Mouse (Mus musculus): ENCODE measurements at regions not wholly inside any gene's neighbourhood (a gene's known extent, or its start where the extent isn't known, plus 50 kb on each side); places are given as distances from the start of the nearest gene placed in this dataset.

GRCm38 (mm10) chr8:6729571-6729970 is 1624.4 kb upstream of the Slc10a2 start:
- WGBS = 60% methylated on average over 3 of the region's 3 CpGs
- Histone ChIP-seq H3K27ac (ENCODE audit: low read depth, low read length) (no peak overlapping the region), H3K4me1 (ENCODE audit: insufficient read depth, low read length) (no peaks in the 10 kb centered on the region), H3K36me3 (ENCODE audit: insufficient read depth, low read length) (no peaks in the 10 kb centered on the region), H3K9me3 (ENCODE audit: low read length) (no peaks in the 10 kb centered on the region), H3K27me3 (ENCODE audit: insufficient read depth, low read length) (no peaks in the 10 kb centered on the region), H3K9ac (replicated peaks; ENCODE audit: low read length, poor library complexity, severe bottlenecking) (no peak overlapping the region), H3K4me2 (ENCODE audit: low read depth, low read length, poor library complexity, severe bottlenecking) (no peak overlapping the region), H3K4me3 (ENCODE audit: low read depth, low read length) (no peak overlapping the region)
- DNase-seq (ENCODE audit: low spot score) (no peak), ATAC-seq (ENCODE audit: low FRiP score) (no peak)
- TF ChIP-seq CTCF (IDR thresholded peaks at IDR 0.05) = no peak

- Histone ChIP-seq H3K27ac (ENCODE audit: low read depth, low read length) (no peak overlapping the region), H3K4me2 (ENCODE audit: low read depth, low read length, poor library complexity, severe bottlenecking) (no peak overlapping the region), H3K4me3 (ENCODE audit: low read depth, low read length) (no peak overlapping the region), H3K9ac (replicated peaks; ENCODE audit: low read length, poor library complexity, severe bottlenecking) (no peak overlapping the region), H3K36me3 (ENCODE audit: insufficient read depth, low read length) (no peaks in the 10 kb centered on the region), H3K27me3 (ENCODE audit: insufficient read depth, low read length) (no peaks in the 10 kb centered on the region), H3K9me3 (ENCODE audit: low read length) (no peaks in the 10 kb centered on the region), H3K4me1 (ENCODE audit: insufficient read depth, low read length) (no peaks in the 10 kb centered on the region)
- TF ChIP-seq CTCF (IDR thresholded peaks at IDR 0.05) = no peak
- DNase-seq (ENCODE audit: low spot score) = no peak
- WGBS = 66% methylated on average over 3 of the region's 3 CpGs
- no peak for ATAC-seq (ENCODE audit: low FRiP score)
Observed at GRCm38 (mm10) chr8:6708886-6709449, 1603.8 kb upstream of the Slc10a2 start.

GRCm38 (mm10) chr8:6688595-6688994 is 1583.4 kb upstream of the Slc10a2 start:
- no peak for TF ChIP-seq CTCF (IDR thresholded peaks at IDR 0.05)
- Histone ChIP-seq H3K27ac (ENCODE audit: low read depth, low read length) (no peak overlapping the region), H3K9me3 (ENCODE audit: low read length) (no peaks in the 10 kb centered on the region), H3K4me3 (ENCODE audit: low read depth, low read length) (no peak overlapping the region), H3K36me3 (ENCODE audit: insufficient read depth, low read length) (no peaks in the 10 kb centered on the region), H3K4me1 (ENCODE audit: insufficient read depth, low read length) (no peaks in the 10 kb centered on the region), H3K27me3 (ENCODE audit: insufficient read depth, low read length) (no peaks in the 10 kb centered on the region), H3K4me2 (ENCODE audit: low read depth, low read length, poor library complexity, severe bottlenecking) (no peak overlapping the region), H3K9ac (replicated peaks; ENCODE audit: low read length, poor library complexity, severe bottlenecking) (no peak overlapping the region)
- WGBS = 86% methylated on average over 4 of the region's 4 CpGs
- DNase-seq (ENCODE audit: low spot score) = no peak
- no peak for ATAC-seq (ENCODE audit: low FRiP score)

GRCm38 (mm10) chr8:6658860-6659259 is 1553.7 kb upstream of the Slc10a2 start:
- Histone ChIP-seq H3K4me3 (ENCODE audit: low read depth, low read length) (no peak overlapping the region), H3K9me3 (ENCODE audit: low read length) (no peaks in the 10 kb centered on the region), H3K4me2 (ENCODE audit: low read depth, low read length, poor library complexity, severe bottlenecking) (no peak overlapping the region), H3K4me1 (ENCODE audit: insufficient read depth, low read length) (no peaks in the 10 kb centered on the region), H3K27ac (ENCODE audit: low read depth, low read length) (no peak overlapping the region), H3K27me3 (ENCODE audit: insufficient read depth, low read length) (no peaks in the 10 kb centered on the region), H3K9ac (replicated peaks; ENCODE audit: low read length, poor library complexity, severe bottlenecking) (no peak overlapping the region), H3K36me3 (ENCODE audit: insufficient read depth, low read length) (no peaks in the 10 kb centered on the region)
- no peak for ATAC-seq (ENCODE audit: low FRiP score)
- 75% methylated on average over 1 of the region's 1 CpGs for WGBS
- no peak for DNase-seq (ENCODE audit: low spot score)
- TF ChIP-seq CTCF (IDR thresholded peaks at IDR 0.05) = peak; percentile 12; the same call in 1 of the 2 replicates

- no peaks in the 10 kb centered on the region for H3K4me1 ChIP-seq (ENCODE audit: insufficient read depth, low read length)
- TF ChIP-seq CTCF (IDR thresholded peaks at IDR 0.05) = no peak
- no peak overlapping the region for H3K4me2 ChIP-seq (ENCODE audit: low read depth, low read length, poor library complexity, severe bottlenecking)
- no peak for ATAC-seq (ENCODE audit: low FRiP score)
- WGBS = 74% methylated on average over 3 of the region's 3 CpGs
- H3K36me3 ChIP-seq (ENCODE audit: insufficient read depth, low read length) = no peaks in the 10 kb centered on the region
- no peak overlapping the region for H3K27ac ChIP-seq (ENCODE audit: low read depth, low read length)
- no peaks in the 10 kb centered on the region for H3K27me3 ChIP-seq (ENCODE audit: insufficient read depth, low read length)
- H3K9me3 ChIP-seq (ENCODE audit: low read length) = no peaks in the 10 kb centered on the region
- DNase-seq (ENCODE audit: low spot score) = no peak
- no peak overlapping the region for H3K9ac ChIP-seq (replicated peaks; ENCODE audit: low read length, poor library complexity, severe bottlenecking)
- no peak overlapping the region for H3K4me3 ChIP-seq (ENCODE audit: low read depth, low read length)
Observed at GRCm38 (mm10) chr8:6657451-6657990, 1552.4 kb upstream of the Slc10a2 start.

GRCm38 (mm10) chr8:6652180-6652579 is 1547.0 kb upstream of the Slc10a2 start:
- H3K27ac ChIP-seq (ENCODE audit: low read depth, low read length) = no peak overlapping the region
- TF ChIP-seq CTCF (IDR thresholded peaks at IDR 0.05) = no peak
- ATAC-seq (ENCODE audit: low FRiP score) (no peak), DNase-seq (ENCODE audit: low spot score) (no peak)
- no peaks in the 10 kb centered on the region for H3K27me3 ChIP-seq (ENCODE audit: insufficient read depth, low read length)
- H3K4me1 ChIP-seq (ENCODE audit: insufficient read depth, low read length) = no peaks in the 10 kb centered on the region
- no peak overlapping the region for H3K4me3 ChIP-seq (ENCODE audit: low read depth, low read length)
- H3K36me3 ChIP-seq (ENCODE audit: insufficient read depth, low read length) = no peaks in the 10 kb centered on the region
- H3K9me3 ChIP-seq (ENCODE audit: low read length) = no peaks in the 10 kb centered on the region
- H3K9ac ChIP-seq (replicated peaks; ENCODE audit: low read length, poor library complexity, severe bottlenecking) = no peak overlapping the region
- H3K4me2 ChIP-seq (ENCODE audit: low read depth, low read length, poor library complexity, severe bottlenecking) = no peak overlapping the region

Data from midbrain, postnatal 0 days (tissue).